Mouse (Mus musculus) stomach, postnatal 0 days (tissue): ENCODE measurements around the gene Pola1.

Experiments
- CTCF ChIP-seq: IDR thresholded peaks from 2 replicates; pipeline ENCODE4 v1.5.1; 2016; ENCODE audit warnings: antibody characterized with exemption, low read depth, mild to moderate bottlenecking, moderate library complexity
- EP300 ChIP-seq: optimal IDR thresholded peaks from 2 replicates; pipeline ENCODE3; 2016; ENCODE audit warnings: antibody characterized with exemption

DNA sequence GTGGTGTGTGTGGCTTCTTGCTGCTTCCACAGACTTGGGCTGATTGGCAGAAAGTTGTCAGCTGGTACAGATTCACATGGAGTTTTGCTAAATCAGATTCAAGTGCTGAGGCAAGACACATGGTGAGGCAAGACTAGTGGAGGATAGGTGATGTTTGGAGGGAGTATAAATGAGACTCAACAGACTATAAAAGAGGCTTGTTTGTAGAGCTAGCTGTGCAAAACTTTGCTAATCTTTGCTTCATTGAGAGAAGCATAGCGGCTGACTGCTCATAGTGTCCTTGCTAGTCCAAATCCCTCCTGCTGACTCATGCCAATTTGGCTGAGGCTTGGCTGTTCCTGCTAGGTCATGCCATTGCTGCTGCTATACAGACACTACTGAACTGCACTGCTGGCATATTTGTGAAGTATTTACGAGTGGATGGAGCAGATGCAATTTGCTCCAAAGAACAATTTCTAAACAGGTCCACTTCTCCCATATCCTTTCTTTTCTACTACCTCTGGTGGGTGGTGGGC lies 3.0 kb upstream of the Pola1 start:
- no peak for TF ChIP-seq CTCF
- TF ChIP-seq EP300 = no peak
